Mouse (Mus musculus) monocyte, adult 2 months (primary cell): Measurements from ENCODE around the gene Apol9b.
A peak's percentile ranks its signal among the peaks of the same experiment; 100 is the strongest.

Experiments used
- DNase-seq, 2 experiments: peaks; one replicate each; pipeline ENCODE4 v3.0.0; 2022; ENCODE audit warnings: low spot score in 2 of 2, low read depth in 1 of 2

The Apol9b gene

DNA sequence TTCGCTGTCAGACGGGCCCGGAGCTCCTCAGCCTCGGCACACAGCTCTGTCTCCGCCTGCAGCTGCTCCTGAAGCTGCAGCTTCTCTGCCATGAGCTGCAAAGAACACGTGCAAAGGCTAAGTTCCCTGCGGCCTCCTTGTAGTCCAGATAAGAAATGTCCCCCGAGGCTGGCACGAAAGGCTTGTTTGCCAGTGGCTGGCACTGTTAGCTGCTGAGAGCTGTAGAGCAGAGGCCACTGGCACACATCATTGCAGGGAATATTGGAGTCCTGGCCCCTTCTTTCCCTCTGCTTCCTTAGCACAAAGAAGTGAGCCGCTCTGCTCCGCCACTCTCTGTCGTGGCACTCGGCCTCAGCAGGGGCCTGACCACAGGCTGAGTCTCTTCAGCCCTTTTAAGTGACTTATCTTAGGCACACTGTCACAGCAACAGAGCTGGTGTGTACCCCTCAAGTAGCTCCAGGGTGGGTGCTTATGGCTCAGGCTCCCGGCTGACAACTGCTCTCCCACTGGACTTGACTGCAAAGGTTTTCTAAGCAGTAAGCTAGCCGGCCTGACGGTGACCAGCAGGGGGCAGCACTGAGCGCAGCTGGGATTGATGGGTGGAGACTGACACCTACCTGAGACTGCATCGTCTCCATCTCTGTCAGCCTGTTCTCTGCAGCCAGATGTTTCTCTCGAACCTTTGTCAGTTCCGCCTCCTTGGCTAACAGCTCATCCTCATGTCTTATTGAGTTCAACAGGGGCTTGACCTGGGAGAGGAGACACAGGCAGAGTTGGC lies 46.5 kb downstream of the Apol9b start:
- peak in 1 of 2 experiments; percentile 61 for DNase-seq

DNA sequence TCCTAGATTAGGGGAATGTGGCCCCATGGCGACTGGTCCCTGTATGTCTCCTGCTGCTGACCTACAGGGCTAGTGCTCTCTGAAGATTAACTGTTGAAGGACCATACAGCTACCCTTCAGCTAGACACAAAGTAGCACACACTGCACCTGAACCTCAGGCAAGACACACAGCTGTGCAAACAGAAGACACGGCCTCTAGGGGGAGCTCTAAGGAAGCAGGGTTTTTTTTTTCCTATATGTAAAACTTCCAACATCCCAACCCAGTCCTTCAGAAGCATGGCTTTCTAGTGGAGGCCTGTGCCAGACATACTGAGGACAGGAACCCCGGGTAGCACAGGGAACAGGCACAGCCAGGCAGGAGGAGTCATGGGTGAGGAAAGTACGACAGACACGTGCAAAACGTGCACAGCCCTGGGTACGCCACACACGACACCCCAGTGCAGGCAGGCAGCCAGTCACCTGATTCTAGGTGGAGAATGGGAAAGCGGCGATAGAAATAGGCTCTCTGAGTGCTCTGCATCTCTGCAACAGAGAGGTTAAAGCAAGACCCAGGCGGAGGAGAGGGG lies 53.7 kb downstream of the Apol9b start:
- DNase-seq, result no peak

DNA sequence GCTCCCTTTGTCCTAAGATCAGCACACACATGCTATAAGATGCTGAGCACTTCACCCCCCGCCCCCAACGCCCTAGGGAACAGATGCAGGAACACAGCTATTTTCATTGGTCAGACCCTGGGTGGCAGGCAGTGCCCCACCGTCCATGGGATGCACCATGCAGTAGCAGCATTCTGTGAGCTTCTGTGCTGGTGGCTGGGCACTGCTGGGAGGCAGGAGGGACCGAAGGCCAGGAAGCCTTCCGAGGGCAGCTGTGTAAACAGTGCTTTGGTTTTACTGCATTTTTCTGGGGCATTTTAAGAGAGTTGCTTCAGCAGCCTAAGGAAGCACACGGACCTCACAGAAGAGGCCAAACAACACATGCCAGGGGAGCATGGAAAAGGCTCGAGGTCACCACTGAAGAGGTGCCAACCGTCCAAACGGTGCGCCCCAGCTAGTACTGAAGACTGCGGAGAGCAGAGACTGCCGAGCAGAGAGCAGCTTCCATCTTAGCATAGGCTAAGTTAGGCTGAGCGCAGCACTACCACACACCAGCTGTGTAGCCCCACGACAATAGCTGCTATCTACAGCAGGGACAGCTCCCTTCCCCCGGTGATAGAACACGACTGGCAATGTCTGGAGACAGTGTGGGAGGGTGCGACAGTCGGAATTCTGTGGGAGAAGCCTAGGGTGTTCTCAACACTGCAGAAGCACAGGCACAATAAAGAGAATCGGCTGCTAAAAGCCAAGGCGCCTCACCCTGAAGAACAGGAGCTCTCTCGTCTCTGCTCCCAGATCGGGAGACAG lies 55.4 kb downstream of the Apol9b start:
- DNase-seq, result no peak

DNA sequence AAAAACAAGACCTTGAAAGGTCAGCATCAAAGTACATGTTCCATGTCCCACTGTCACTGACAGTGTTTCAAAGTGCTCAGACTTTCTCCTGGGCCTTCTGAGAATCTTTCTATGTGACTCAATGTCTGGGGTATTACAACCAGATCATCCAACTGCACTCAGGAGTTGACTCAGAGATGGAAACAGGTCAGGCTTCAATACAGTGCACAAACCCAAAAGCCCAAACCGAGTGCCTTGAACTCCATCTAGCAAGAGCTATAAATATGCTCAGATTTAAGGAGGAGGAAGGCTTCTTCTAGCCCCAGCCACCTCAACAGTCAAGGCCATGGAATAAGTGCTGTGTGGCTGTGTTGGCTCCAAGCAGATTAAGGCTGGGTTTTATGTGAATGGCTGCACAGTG lies 57.0 kb downstream of the Apol9b start:
- DNase-seq, result no peak
